Mouse (Mus musculus) stomach, postnatal 0 days (tissue): Measurements from ENCODE around the gene Snx27. TPM values are rescaled to one million over a fixed set of nuclear protein-coding genes. Genes with fewer than 3 reads are reported as not detected.

ENCODE experiments used
- ATAC-seq: fragments of 200-750 bp; cut with Nextera tagmentation; 2 replicates; pipeline ENCODE4 v1.8.0; 2017; ENCODE audit not compliant: low FRiP score, low TSS enrichment
- DNase-seq: peaks from one replicate; pipeline ENCODE4 v3.0.0-alpha.2; 2016; ENCODE audit warnings: low spot score
- H3K27ac ChIP-seq: fragments of 300-500 bp; sonication (generic); replicated peaks from 2 replicates; pipeline ENCODE4 v1.5.1; 2014; ENCODE audit warnings: mild to moderate bottlenecking, control low read depth
- H3K27me3 ChIP-seq: fragments of 300-500 bp; sonication (generic); 2 replicates; pipeline ENCODE4 v1.6.1; 2014; ENCODE audit warnings: low read length; ENCODE audit not compliant: control insufficient read depth, insufficient read depth
- H3K36me3 ChIP-seq: fragments of 300-500 bp; sonication (generic); 2 replicates; pipeline ENCODE4 v1.6.1; 2014; ENCODE audit warnings: low read length, mixed read lengths; ENCODE audit not compliant: control insufficient read depth, insufficient read depth
- H3K4me1 ChIP-seq: fragments of 300-500 bp; sonication (generic); replicated peaks from 2 replicates; pipeline ENCODE4 v1.6.1; 2014; ENCODE audit warnings: antibody characterized with exemption; ENCODE audit not compliant: control insufficient read depth, insufficient read depth
- H3K4me2 ChIP-seq: fragments of 300-500 bp; sonication (generic); replicated peaks from 2 replicates; pipeline ENCODE4 v1.6.1; 2014; ENCODE audit warnings: low read depth, mild to moderate bottlenecking, control low read depth, moderate library complexity
- H3K4me3 ChIP-seq: fragments of 300-500 bp; sonication (generic); 2 replicates; pipeline ENCODE4 v1.5.1; 2014; ENCODE audit warnings: low read depth, low read length, control low read depth
- H3K9ac ChIP-seq: fragments of 300-500 bp; sonication (generic); 2 replicates; pipeline ENCODE4 v1.6.1; 2014; ENCODE audit warnings: mild to moderate bottlenecking, low read length, control low read depth, mixed read lengths
- H3K9me3 ChIP-seq: fragments of 300-500 bp; sonication (generic); 2 replicates; pipeline ENCODE4 v1.6.1; 2016; ENCODE audit warnings: low read length; ENCODE audit not compliant: control insufficient read depth
- CTCF ChIP-seq: IDR thresholded peaks from 2 replicates; pipeline ENCODE4 v1.5.1; 2016; ENCODE audit warnings: antibody characterized with exemption, low read depth, mild to moderate bottlenecking, moderate library complexity
- EP300 ChIP-seq: optimal IDR thresholded peaks from 2 replicates; pipeline ENCODE3; 2016; ENCODE audit warnings: antibody characterized with exemption
- WGBS: fragments of 180-500 bp; shearing (Covaris S2); extraction: QIAGEN DNeasy Blood & Tissue Kit; methylation state at CpG from one replicate; pipeline ENCODE4 v1.1.7; 2014; 5-methylcytosine and 5-hydroxymethylcytosine counted together
- polyA plus RNA-seq: library from polyadenylated mRNA; unstranded; fragments of >200 nt; fragmentation: Nextera tagmentation; extraction: Ambion mirVana; gene quantifications from 2 replicates; pipeline ENCODE4 v1.2.1, GENCODE M21; 2015

Snx27 gene
- polyA plus RNA-seq, 1 experiment from 2014 or later, result 17.6 TPM

GRCm38 (mm10) chr3:94565127-94565526 is 17.4 kb downstream of the Snx27 start:
- no peaks in the 10 kb centered on the region for H3K9me3 ChIP-seq
- no peaks in the 10 kb centered on the region for H3K27me3 ChIP-seq
- peak; percentile 38; the same call in 1 of the 2 replicates for ATAC-seq
- H3K27ac ChIP-seq, result peak overlapping the region; percentile 67
- WGBS, result 32% methylated on average over 3 of the region's 3 CpGs
- H3K4me2 ChIP-seq, result no peak overlapping the region
- no peak overlapping the region for H3K9ac ChIP-seq
- no peak overlapping the region for H3K4me3 ChIP-seq
- H3K36me3 ChIP-seq, result no peaks in the 10 kb centered on the region
- TF ChIP-seq EP300 (no peak), CTCF (no peak)
- H3K4me1 ChIP-seq, result peaks cover 2% of the 10 kb centered on the region; the same call in 1 of the 2 replicates
- no peak for DNase-seq

GRCm38 (mm10) chr3:94564356-94565010 is 18.0 kb downstream of the Snx27 start:
- Histone ChIP-seq H3K9ac (no peak overlapping the region), H3K9me3 (no peaks in the 10 kb centered on the region), H3K4me3 (no peak overlapping the region), H3K36me3 (peaks cover under 1% of the 10 kb centered on the region; the same call in 1 of the 2 replicates), H3K4me1 (peaks cover 2% of the 10 kb centered on the region; the same call in 1 of the 2 replicates), H3K27ac (peak overlapping the region; percentile 67), H3K27me3 (no peaks in the 10 kb centered on the region), H3K4me2 (no peak overlapping the region)
- 54% methylated on average over 4 of the region's 4 CpGs for WGBS
- DNase-seq (no peak), ATAC-seq (no peak)
- TF ChIP-seq EP300, result no peak
- peak; percentile 22; the same call in 1 of the 2 replicates for TF ChIP-seq CTCF

GRCm38 (mm10) chr3:94563163-94563562 is 19.4 kb downstream of the Snx27 start:
- Histone ChIP-seq H3K9ac (no peak overlapping the region), H3K27me3 (no peaks in the 10 kb centered on the region), H3K9me3 (no peaks in the 10 kb centered on the region), H3K4me1 (peaks cover 2% of the 10 kb centered on the region; the same call in 1 of the 2 replicates), H3K4me2 (no peak overlapping the region), H3K36me3 (peaks cover 6% of the 10 kb centered on the region), H3K27ac (no peak overlapping the region), H3K4me3 (no peak overlapping the region)
- WGBS, result 74% methylated on average over 3 of the region's 3 CpGs
- TF ChIP-seq CTCF (no peak), EP300 (no peak)
- ATAC-seq (no peak), DNase-seq (no peak)

- 52% methylated on average over 5 of the region's 5 CpGs for WGBS
- H3K36me3 ChIP-seq, result peaks cover 6% of the 10 kb centered on the region
- no peak overlapping the region for H3K4me3 ChIP-seq
- TF ChIP-seq CTCF (no peak), EP300 (no peak)
- H3K9me3 ChIP-seq, result no peaks in the 10 kb centered on the region
- H3K4me2 ChIP-seq, result no peak overlapping the region
- no peaks in the 10 kb centered on the region for H3K27me3 ChIP-seq
- no peak overlapping the region for H3K9ac ChIP-seq
- peak overlapping the region; percentile 49; the same call in 1 of the 2 replicates for H3K27ac ChIP-seq
- peak; percentile 35 for DNase-seq
- H3K4me1 ChIP-seq, result 0 out of 2 replicates have a peak, but pooled peaks cover 2% of the 10 kb centered on the region
- ATAC-seq, result peak; percentile 79
Observed at GRCm38 (mm10) chr3:94559931-94560429, 22.5 kb downstream of the Snx27 start.

- Histone ChIP-seq H3K9ac (no peak overlapping the region), H3K36me3 (no peaks in the 10 kb centered on the region), H3K4me2 (no peak overlapping the region), H3K4me3 (no peak overlapping the region), H3K9me3 (no peaks in the 10 kb centered on the region), H3K4me1 (no peaks in the 10 kb centered on the region), H3K27ac (no peak overlapping the region), H3K27me3 (no peaks in the 10 kb centered on the region)
- TF ChIP-seq CTCF, result no peak
- TF ChIP-seq EP300, result no peak
- ATAC-seq, result no peak
- DNase-seq, result no peak
- WGBS, result 87% methylated on average over 2 of the region's 2 CpGs
Observed at GRCm38 (mm10) chr3:94549041-94549440, 33.5 kb downstream of the Snx27 start.

- no peak for DNase-seq
- no peaks in the 10 kb centered on the region for H3K27me3 ChIP-seq
- no peak overlapping the region for H3K4me3 ChIP-seq
- TF ChIP-seq EP300 (no peak), CTCF (no peak)
- ATAC-seq, result no peak
- no peak overlapping the region for H3K4me2 ChIP-seq
- WGBS, result 89% methylated on average over 3 of the region's 3 CpGs
- no peaks in the 10 kb centered on the region for H3K4me1 ChIP-seq
- H3K27ac ChIP-seq, result no peak overlapping the region
- no peaks in the 10 kb centered on the region for H3K9me3 ChIP-seq
- no peaks in the 10 kb centered on the region for H3K36me3 ChIP-seq
- H3K9ac ChIP-seq, result no peak overlapping the region
Observed at GRCm38 (mm10) chr3:94537187-94537586, 45.3 kb downstream of the Snx27 start.
